Mouse (Mus musculus): ENCODE results near the gene Mta2. TPM values are rescaled to one million over a fixed set of nuclear protein-coding genes. Genes with fewer than 3 reads are reported as not detected.

The Mta2 gene
- total RNA-seq, 2 experiments from 2014 or later: 94.8 to 111 TPM

GRCm38 (mm10) chr19:8929224-8930088 is 12.2 kb upstream of the Mta2 start, which contains the start of the genes Rom1 and Eml3:
Rom1 (minus strand) TSS chr19:8929356.
Eml3 (plus strand) TSS chr19:8929552.
- peak; percentile 94 for DNase-seq

- DNase-seq: no peak
Observed at GRCm38 (mm10) chr19:8930117-8930516, 11.6 kb upstream of the Mta2 start.

GRCm38 (mm10) chr19:8930771-8931170 is 10.9 kb upstream of the Mta2 start:
- no peak for DNase-seq

GRCm38 (mm10) chr19:8936736-8937135 is 4.9 kb upstream of the Mta2 start:
- no peak for DNase-seq

GRCm38 (mm10) chr19:8940526-8941133 is 1.0 kb upstream of the Mta2 start:
- DNase-seq: no peak

- DNase-seq: no peak
Observed at GRCm38 (mm10) chr19:8941136-8941514, 550 bp upstream of the Mta2 start.

GRCm38 (mm10) chr19:8942276-8942964 is 745 bp downstream of the Mta2 start:
- peak; percentile 74 for DNase-seq

GRCm38 (mm10) chr19:8943047-8943446 is 1.4 kb downstream of the Mta2 start:
- no peak for DNase-seq

- no peak for DNase-seq
Observed at GRCm38 (mm10) chr19:8944062-8944461, 2.4 kb downstream of the Mta2 start.

- peak; percentile 92 for DNase-seq
Observed at GRCm38 (mm10) chr19:8944750-8945149, 3.1 kb downstream of the Mta2 start.

- DNase-seq: no peak
Observed at GRCm38 (mm10) chr19:8945251-8945650, 3.6 kb downstream of the Mta2 start.

- no peak for DNase-seq
Observed at GRCm38 (mm10) chr19:8946929-8947328, 5.3 kb downstream of the Mta2 start.

GRCm38 (mm10) chr19:8950190-8950589 is 8.5 kb downstream of the Mta2 start:
- DNase-seq: no peak

- no peak for DNase-seq
Observed at GRCm38 (mm10) chr19:8952241-8952640, 10.6 kb downstream of the Mta2 start.

GRCm38 (mm10) chr19:8953135-8954039 is 11.7 kb downstream of the Mta2 start, which contains the start of gene Tut1:
Tut1 (plus strand) TSS chr19:8953847.
- peak; percentile 92 for DNase-seq

GRCm38 (mm10) chr19:8954171-8954570 is 12.5 kb downstream of the Mta2 start:
- DNase-seq: no peak

- no peak for DNase-seq
Observed at GRCm38 (mm10) chr19:8962256-8962655, 20.6 kb downstream of the Mta2 start.

GRCm38 (mm10) chr19:8965075-8965474 is 23.4 kb downstream of the Mta2 start:
- DNase-seq: no peak

GRCm38 (mm10) chr19:8965771-8966170 is 24.1 kb downstream of the Mta2 start:
- no peak for DNase-seq

- no peak for DNase-seq
Observed at GRCm38 (mm10) chr19:8966198-8966589, 24.5 kb downstream of the Mta2 start.

- DNase-seq: peak; percentile 98
Observed at GRCm38 (mm10) chr19:8966590-8967372, 25.1 kb downstream of the Mta2 start, which contains the start of gene Eef1g. Eef1g (plus strand) TSS chr19:8967041.

All from adrenal gland, postnatal 10 days (tissue).